Mouse (Mus musculus) G1E-ER4 (cell line): Measurements from ENCODE around the gene Tfrc. TPM values are rescaled to one million over a fixed set of nuclear protein-coding genes. Genes with fewer than 3 reads are reported as not detected.

Source experiments
- GATA1 ChIP-seq: IDR thresholded peaks from one replicate; pipeline ENCODE4 v1.8.0; 2012; ENCODE audit warnings: low read length, inconsistent platforms
- polyA plus RNA-seq: library from polyadenylated mRNA; stranded (reverse); fragments of >175 nt; gene quantifications from 2 replicates; pipeline ENCODE4 v1.2.3, GENCODE M21; 2012

The Tfrc gene
- polyA plus RNA-seq, 1 experiment: 18.2 TPM

DNA sequence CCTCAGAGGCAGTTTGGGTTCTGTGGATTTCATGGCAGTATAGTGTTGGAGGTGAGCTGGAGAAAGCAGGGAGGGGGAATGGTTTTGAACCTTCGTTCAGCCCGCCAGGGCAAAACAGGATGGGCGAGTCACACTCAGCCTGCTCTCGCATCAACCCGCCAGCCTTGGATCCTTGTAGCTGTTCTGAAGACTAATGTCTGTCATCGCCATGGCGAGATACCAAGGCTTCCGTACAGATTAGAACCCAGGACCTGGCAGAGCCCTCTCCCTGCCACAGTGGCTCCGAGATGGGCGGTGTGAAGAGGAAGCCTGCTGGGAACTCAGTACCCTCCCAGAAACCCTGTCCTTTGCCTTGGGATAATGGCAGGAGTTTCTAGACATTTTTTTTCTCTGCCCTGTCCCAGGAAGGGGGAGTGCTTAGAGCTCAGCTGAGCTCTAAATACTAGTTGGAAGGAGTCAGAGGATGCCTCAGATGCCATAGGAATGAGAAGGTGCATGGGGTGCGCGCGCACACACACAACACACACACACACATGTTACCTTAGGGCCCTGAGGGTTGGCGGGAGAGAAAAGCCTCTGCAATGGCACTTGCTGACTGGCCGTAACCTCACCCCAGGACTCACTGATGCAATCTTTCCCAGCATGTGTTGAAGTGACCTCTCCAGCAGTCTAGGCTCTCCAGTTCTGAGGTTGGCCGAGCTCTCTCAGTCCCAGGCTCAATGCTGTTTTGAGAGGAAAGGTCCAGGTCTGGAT lies 49.0 kb downstream of the Tfrc start:
- TF ChIP-seq GATA1: no peak

DNA sequence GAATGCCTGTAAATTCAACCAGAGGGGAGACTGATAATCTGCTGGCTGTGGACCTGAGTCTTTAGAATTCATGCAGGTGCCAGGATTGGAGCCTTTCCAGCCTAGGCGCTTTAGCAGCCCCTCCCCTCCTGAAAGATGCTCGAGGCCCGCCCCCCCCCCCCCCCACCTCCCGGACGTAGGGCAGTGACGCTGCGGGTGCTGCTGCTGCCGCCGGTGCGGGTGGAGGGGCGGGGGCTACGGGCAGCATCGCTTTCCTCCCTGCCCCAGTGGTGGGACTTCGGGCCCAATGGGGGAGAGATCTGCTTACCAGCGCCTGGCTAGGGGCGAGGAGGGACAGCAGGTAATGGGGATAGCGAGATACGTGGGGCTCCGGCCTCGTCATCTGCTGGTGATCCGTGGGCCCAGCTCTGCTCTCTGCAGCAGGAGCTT lies 50.0 kb downstream of the Tfrc start:
- no peak for TF ChIP-seq GATA1

DNA sequence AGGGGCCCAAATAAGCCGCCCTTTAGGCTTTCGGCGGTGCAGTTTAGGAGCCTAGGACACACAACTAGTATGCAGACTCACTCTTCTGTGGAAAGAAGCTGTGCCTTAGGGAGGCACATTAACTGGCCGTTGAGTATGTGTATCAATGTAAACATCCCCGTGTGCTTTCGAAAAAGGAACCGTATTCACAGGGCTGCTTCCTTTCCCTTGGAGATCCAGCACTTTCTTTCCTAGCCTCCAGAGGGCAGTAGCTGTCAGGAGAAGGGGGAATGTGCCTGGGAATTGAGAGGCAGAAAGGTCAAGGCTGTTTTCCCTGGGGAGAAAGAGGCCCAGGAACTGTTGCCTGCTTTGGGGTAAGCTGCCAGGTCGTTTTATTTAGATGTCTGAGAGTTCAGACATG lies 50.7 kb downstream of the Tfrc start:
- no peak for TF ChIP-seq GATA1

DNA sequence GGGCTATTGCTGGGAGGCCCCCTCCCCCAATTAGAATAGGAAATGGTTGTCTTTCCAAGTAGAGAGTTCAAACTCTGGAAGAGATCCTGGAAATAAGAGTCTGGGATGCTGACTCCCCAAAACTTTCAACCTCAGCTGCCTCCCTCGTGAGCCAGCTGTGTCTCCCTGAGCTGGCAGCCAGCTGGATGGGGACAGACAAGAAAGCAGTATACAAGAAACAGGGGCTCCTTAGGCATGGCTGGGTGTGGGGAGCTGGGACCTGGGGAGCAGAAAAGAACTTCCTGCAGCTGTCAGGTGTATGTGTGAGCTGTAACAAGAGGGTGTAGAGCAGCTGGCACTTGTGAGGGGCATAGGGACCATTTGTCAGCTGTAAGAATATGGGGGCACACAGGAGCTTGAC lies 51.4 kb downstream of the Tfrc start:
- TF ChIP-seq GATA1: no peak

DNA sequence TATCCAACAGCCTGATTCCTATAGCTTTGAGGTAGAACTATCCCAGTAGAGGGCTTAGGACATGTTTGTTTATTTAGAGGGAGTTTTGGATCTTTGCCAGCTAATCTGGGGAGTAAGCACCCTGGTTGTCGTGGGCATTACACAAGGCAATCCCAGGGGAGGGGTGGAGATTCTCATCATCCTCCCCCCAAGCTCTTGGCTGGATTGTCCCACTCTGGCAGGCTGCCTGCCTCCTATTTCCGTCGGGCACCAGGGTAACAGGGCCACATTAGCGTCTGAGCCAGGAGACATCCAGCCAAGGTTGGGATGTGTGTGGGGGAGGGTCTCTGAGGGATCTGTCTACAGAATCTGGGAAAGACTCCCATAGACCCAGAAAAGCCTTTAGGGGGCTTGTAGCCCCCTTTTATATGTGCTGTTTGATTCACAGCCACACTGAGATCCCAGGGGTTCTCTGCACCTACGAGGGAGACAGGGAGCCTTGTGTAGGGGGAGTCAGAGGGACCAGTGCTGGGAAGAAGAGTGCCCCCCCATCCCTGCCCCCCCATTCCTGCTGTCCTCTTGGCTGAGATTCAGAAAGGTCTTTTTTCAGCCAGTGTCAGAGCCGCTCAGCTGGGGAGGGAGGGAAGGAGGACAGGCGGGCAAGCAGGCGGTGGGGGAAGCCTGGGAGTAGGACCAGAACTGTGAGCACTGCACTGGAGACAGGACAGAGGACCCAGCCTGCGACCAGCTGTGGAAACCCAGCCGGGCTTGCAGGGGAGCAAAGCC lies 52.0 kb downstream of the Tfrc start:
- no peak for TF ChIP-seq GATA1

DNA sequence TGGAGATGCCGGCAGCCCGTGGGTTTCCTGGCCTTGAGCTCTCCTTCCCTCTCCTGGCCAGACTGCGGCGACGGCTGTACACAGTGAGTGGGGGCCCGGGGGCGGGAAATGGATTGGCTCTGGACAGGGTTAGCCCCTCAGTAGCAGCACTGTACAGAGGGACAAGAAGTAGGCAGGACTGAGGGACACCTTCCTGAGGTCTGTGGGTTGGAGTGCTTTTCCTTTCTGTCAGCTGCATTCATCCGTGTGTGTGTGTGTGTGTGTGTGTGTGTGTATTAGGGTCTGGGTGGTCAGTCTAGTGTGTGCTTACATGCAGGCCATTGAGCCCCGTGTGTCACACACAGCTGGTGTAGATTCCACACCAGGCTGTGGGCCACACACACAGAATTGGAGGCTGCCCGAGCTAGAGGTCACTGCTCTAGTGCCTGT lies 52.8 kb downstream of the Tfrc start:
- TF ChIP-seq GATA1: no peak

DNA sequence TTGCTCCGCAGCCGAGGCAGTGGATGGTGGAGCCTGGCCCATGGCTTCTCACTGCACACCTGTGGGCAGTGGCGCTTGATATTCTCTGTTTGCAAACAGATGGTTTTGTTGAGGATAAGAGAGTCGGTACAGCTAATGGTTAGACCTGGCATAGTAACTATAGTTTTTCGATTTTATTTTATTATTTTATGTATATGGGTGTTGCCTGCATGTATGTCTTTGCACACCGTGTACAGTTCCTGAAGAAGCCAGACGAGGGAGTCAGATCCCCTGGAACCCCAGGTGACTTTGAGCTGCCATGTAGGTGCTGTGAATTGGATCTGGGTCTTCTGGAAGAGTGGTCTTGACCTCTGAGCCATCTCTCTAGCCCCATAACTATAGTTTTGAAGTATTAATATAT lies 53.7 kb downstream of the Tfrc start:
- TF ChIP-seq GATA1: no peak

DNA sequence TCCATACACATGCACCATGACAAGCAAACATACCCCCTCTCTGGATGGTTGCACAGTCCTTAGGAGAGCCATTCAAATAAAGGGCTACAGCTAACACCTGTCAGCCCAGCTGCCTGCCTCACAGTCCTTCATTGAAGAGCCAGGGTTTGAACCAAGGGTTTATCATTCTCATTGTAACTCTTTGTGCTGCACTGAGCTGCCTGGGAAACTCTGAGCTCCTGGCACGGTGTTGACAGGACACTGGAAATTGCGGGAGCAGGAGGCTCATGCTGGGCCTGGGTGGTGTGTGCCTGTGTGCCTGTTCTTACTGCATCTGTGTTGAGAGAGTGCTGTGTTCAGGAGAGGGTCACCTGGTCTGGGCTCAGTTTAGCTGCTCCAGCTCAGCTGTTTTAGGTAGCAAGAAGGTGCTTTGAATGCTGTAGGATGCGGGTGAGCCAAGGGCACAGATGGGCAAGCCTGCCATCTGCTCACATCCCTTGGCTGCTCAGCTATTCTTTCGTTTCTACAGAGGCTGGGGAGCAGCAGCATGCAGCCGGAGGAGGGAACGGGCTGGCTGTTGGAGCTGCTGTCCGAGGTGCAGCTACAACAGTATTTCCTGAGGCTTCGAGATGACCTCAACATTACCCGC lies 54.6 kb downstream of the Tfrc start:
- no peak for TF ChIP-seq GATA1

DNA sequence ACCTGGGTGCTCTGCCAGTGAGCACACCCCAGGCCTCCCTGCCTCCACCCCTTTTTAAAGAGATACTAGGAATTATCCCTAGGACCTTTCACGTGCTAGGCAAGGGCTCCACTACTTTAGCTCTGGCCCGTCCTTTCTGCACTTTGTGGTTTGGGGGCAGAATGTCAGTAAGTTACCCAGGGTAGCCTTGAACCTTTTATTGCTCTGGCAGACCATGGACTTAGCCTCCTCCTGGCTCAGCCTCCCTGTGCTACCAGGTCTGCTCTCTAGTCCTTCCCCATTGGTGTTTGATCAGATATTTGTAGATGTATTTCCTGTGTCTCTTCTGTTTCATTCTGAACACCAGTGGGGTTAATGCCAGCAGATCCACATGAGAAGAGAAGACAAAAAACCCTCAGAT lies 55.5 kb downstream of the Tfrc start:
- TF ChIP-seq GATA1: no peak

DNA sequence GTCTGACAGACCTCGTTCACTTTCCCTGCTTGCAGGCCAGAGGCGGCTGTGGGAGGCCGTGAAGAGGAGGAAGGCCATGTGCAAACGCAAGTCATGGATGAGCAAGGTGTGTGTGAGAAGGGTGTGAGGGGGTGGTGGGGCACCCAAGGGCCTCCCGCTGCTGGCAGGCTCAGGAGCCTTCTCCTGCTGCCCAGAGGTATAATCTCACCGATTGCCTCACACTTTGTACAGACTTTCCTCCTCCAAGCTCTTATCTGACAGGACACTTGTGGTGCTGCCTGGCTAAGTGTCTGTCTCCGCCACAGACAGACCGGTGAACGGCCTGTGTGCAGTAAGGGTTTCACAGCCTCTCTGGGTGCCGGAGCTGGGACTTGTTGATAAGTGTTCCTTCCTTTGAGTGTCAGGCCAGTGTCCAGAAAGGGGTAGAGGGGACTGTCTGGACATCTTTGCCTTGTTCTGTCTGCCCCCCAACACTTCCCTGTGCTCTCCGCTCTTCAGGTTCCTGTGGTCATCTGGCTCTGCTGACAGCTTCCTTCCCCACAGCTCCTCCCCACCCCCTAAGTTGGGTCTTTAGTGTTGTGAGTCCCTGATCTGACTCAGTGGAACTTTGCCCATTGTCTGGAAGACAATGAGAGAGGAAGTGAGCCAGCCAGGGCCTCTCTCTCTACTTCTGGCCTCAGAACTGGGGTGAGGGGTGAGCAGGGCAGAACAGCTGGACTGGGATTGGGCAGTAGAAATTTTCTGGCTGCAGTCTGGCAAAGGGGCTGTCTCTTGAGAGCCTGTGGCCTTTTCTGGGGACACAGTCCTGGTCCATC lies 57.3 kb downstream of the Tfrc start:
- TF ChIP-seq GATA1: peak; percentile 58

DNA sequence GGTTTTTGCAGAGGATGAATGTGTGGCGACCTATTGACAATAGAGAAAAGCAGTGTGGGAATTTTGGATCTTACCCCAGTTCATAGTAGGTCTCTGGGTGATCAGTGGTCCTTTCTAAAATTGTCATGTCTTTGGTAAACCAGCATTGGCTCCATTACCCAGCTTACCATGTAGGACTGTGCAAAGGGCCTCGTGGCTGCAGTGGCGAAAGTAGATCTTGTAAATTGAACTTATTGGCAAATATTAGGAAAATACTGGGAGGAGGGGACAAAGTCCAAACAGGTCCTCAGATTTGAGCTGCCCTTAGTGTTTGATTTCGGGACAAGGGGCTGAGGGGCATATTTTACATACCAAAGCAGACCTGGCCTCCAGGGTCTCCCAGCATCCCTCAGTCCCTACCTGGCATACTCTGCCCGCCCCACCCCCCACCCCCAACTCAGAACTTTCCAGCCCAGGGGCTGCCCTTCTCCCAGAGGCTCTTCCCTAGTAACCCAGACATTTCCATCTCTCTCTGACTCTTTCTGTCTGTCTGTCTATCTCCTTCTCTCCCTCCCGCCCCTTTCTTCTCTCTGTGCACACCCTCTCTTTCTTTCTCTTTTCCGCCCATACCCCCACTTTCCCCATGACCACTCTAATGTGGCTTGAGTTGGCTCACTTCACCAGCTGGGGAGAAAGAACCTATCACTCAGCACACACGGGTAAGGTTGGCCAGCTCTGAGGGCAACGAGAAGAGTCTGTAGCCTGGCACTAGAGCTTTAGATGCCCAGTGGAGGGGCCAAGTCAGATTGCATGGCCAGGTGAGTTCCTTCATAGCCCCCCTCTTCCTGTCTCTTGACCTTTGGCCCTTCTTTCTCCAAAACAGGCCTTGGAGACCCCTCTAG lies 58.2 kb downstream of the Tfrc start:
- TF ChIP-seq GATA1: no peak

DNA sequence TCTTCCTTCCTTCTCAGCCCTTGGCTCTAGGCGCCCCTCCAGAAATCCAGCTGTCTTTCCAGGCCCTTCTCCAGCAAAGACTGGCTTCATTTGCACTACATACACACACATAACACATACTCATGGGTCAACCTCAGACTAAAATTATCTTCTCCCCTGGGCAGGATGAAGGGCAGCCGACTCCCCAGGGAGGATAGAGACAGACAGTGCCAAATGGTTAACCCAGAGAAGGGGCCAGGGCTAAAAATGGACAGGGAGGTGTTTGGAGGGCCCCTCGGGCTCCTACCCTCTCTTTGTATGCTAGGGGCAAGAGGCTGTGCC lies 58.8 kb downstream of the Tfrc start:
- no peak for TF ChIP-seq GATA1

DNA sequence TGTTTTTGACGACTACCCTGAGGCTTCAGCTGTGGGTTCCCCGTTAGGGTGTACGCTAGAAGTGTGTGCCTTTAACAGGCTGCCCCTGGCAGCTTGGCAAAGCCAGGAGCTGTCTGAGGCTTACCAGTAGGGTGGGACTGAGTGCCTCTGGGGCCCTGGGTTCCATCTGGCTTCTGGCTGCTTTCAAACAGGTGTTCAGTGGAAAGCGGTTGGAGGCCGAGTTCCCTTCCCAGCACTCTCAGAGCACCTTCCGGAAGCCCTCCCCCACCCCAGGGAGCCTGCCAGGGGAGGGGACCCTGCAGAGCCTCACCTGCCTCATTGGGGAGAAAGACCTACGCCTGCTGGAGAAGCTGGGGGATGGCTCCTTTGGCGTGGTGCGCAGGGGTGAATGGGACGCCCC lies 59.3 kb downstream of the Tfrc start:
- TF ChIP-seq GATA1: no peak

DNA sequence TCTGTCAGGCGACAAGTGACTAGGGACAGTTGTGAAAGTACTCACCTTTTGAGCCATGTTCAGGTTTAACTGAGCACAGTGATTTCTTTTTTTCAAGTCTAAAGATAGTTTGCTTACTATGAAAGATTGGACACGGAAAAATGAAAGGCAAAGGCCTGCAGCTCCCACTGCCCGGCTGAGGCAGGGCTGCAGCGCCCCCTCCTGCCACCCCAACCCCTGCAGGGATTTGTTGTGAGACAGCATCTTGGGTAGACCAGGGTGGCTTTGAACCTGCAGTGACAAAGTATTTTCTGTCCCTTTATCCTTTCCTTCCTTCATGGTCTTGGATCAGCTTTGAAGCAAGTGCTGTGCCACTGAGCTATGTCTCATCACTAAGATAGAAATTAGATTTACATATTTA lies 59.8 kb downstream of the Tfrc start:
- no peak for TF ChIP-seq GATA1

DNA sequence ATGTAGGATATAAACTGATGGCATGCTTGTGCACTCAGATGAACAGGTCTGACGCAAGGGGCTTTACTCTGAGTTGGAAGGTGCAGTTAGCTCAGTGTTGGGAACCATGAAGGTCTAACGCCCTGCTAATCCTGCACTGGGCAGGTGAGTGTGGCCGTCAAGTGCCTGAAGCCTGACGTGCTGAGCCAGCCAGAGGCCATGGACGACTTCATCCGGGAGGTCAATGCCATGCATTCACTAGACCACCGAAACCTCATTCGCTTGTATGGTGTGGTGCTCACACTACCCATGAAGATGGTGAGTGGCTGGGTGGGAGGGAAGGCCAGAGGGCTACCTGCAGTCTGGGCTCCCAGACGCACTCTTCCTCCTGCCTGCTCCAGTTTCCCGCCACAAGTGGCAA lies 60.5 kb downstream of the Tfrc start:
- TF ChIP-seq GATA1: no peak
